Mouse (Mus musculus) ES-E14 (cell line): ENCODE data around the gene Rtkn2.

Source experiments
- CHD2 ChIP-seq: IDR thresholded peaks from 2 replicates; pipeline ENCODE4 v1.6.1; 2014; ENCODE audit warnings: mild to moderate bottlenecking, low read depth, low read length, inconsistent platforms
- HCFC1 ChIP-seq: IDR thresholded peaks from 2 replicates; pipeline ENCODE4 v1.6.1; 2012; ENCODE audit warnings: low read length, inconsistent platforms, borderline replicate concordance; ENCODE audit not compliant: insufficient read depth
- MAFK ChIP-seq: IDR thresholded peaks from 2 replicates; pipeline ENCODE4 v1.6.1; 2014; ENCODE audit warnings: mild to moderate bottlenecking, low read depth, low read length, inconsistent platforms; ENCODE audit not compliant: insufficient read depth
- ZC3H11A ChIP-seq: IDR thresholded peaks from 2 replicates; pipeline ENCODE4 v1.6.1; 2012; ENCODE audit warnings: low read depth, mild to moderate bottlenecking, inconsistent platforms, low read length, borderline replicate concordance
- ZNF384 ChIP-seq: IDR thresholded peaks from 2 replicates; pipeline ENCODE4 v1.6.1; 2012; ENCODE audit warnings: low read depth, low read length, inconsistent platforms

DNA sequence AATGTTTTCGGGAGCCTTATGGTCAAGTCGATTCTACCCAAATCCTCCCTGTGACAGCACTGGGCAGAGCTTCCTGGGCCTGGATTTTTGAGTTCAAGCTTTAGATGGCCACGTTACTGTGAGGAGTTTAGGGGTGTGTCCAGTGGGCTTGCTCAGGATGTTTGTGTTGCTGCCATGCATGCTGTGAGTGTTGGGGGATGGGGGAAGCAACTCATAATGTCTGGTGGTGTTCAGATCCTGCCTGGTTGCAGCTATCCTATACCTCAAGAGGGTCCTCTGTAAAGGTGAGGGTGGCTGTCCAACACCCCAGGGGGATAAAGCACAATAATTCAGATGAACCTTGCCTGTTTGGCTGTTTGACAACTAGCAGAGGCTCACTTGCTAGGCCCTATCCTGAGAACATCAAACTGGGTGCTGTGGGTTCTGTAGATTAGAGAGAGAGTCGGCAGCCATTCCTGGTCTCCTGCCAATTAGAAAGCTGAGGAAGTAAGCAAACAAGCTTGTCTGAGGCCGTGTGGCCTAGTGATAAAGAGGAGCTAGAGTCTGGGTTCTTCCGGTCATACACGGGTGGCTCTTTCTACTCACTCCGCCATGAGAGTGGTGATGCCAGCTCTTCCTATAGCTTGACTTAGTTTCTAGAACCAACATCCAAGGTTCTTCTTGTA lies 69.4 kb downstream of the Rtkn2 start:
- TF ChIP-seq HCFC1: no peak
- no peak for TF ChIP-seq CHD2
- no peak for TF ChIP-seq ZNF384
- TF ChIP-seq MAFK: no peak
- TF ChIP-seq ZC3H11A: no peak
